Mouse (Mus musculus) gastrocnemius, postnatal 25 days (tissue): ENCODE results near the gene Scn1b. TPM values are rescaled to one million over a fixed set of nuclear protein-coding genes. Genes with fewer than 3 reads are reported as not detected.

Experiments used
- DNase-seq: peaks from one replicate; pipeline ENCODE4 v3.0.0; 2022
- long read RNA-seq, 2 experiments: library from polyadenylated mRNA; stranded (forward); transcript quantifications; one replicate each; pipeline ENCODE4 v2.0.0; 2021
- total RNA-seq, 2 experiments: library from RNA; stranded (reverse); gene quantifications; 1 replicate in 1 of 2; 2 replicates in 1 of 2; pipeline ENCODE4 v1.2.3; 2021

The Scn1b gene
- total RNA-seq, result 100 to 1,000 TPM; 787 to 821 TPM
- long read RNA-seq, experiment 1, transcript Scn1b-203 (5 exons, 1,501 nt), result minor isoform, 48 of 883 reads
- long read RNA-seq, experiment 1, transcript Scn1b-201 (6 exons, 1,573 nt), result major isoform, 645 of 883 reads
- long read RNA-seq, experiment 1, partial matches to known transcripts, result 139 of 883 reads
- long read RNA-seq, experiment 1, other reads (novel, unspliced or antisense), result 51 of 883 reads
- long read RNA-seq, experiment 2, transcript Scn1b-203 (5 exons, 1,501 nt), result minor isoform, 41 of 796 reads
- long read RNA-seq, experiment 2, transcript Scn1b-201 (6 exons, 1,573 nt), result major isoform, 620 of 796 reads
- long read RNA-seq, experiment 2, partial matches to known transcripts, result 78 of 796 reads
- long read RNA-seq, experiment 2, other reads (novel, unspliced or antisense), result 57 of 796 reads

GRCm38 (mm10) chr7:31126851-31127724 is at the start of gene Scn1b:
TSS of gene Scn1b (minus strand) at chr7:31127003.
- peak; percentile 84 for DNase-seq

GRCm38 (mm10) chr7:31175096-31175495 is 48.3 kb upstream of the Scn1b start:
- no peak for DNase-seq

GRCm38 (mm10) chr7:31174466-31174865 is 47.7 kb upstream of the Scn1b start:
- no peak for DNase-seq

GRCm38 (mm10) chr7:31172238-31172637 is 45.4 kb upstream of the Scn1b start:
- no peak for DNase-seq

GRCm38 (mm10) chr7:31170520-31170919 is 43.7 kb upstream of the Scn1b start:
- DNase-seq, result no peak

GRCm38 (mm10) chr7:31168412-31168811 is 41.6 kb upstream of the Scn1b start:
- DNase-seq, result no peak

- DNase-seq, result no peak
Observed at GRCm38 (mm10) chr7:31164748-31165147, 37.9 kb upstream of the Scn1b start.

GRCm38 (mm10) chr7:31163666-31164577 is 37.1 kb upstream of the Scn1b start:
- DNase-seq, result no peak

- no peak for DNase-seq
Observed at GRCm38 (mm10) chr7:31162324-31162723, 35.5 kb upstream of the Scn1b start.

- DNase-seq, result no peak
Observed at GRCm38 (mm10) chr7:31161831-31162230, 35.0 kb upstream of the Scn1b start.

GRCm38 (mm10) chr7:31161246-31161645 is 34.4 kb upstream of the Scn1b start:
- DNase-seq, result no peak

GRCm38 (mm10) chr7:31160763-31161162 is 34.0 kb upstream of the Scn1b start:
- DNase-seq, result no peak

GRCm38 (mm10) chr7:31156034-31156928 is 29.5 kb upstream of the Scn1b start:
- peak; percentile 50 for DNase-seq

- DNase-seq, result peak; percentile 64
Observed at GRCm38 (mm10) chr7:31155296-31156033, 28.7 kb upstream of the Scn1b start, which contains the start of gene Gramd1a. TSS of gene Gramd1a (minus strand) at chr7:31155896.

GRCm38 (mm10) chr7:31153536-31154320 is 26.9 kb upstream of the Scn1b start:
- no peak for DNase-seq

- peak; percentile 75 for DNase-seq
Observed at GRCm38 (mm10) chr7:31151301-31152241, 24.8 kb upstream of the Scn1b start.

GRCm38 (mm10) chr7:31150566-31151300 is 23.9 kb upstream of the Scn1b start:
- DNase-seq, result peak; percentile 92
